Mouse (Mus musculus): ENCODE measurements around the gene Grik4.
A peak's percentile ranks its signal among the peaks of the same experiment; 100 is the strongest.

Gene Grik4

DNA sequence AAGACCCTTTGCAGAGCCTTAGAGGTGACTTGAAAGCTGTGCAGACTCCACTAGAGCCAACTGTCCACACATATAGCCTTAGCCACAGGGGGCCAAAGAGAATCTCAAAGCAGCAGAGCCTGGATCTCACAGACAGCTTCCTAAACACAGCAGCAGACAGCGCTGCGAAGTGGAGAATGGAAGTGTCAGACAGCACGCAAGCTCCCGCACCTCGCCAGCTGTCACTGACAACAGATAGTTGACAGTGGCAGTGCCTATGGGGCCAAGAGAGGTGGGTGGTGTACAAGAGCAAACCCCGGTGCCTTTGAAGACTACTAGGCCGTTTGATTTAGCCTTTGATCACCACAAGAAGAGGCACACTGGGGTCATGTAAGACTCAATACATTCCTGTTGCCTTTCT is 395.3 kb downstream of the Grik4 start:
- DNase-seq, result no peak

DNA sequence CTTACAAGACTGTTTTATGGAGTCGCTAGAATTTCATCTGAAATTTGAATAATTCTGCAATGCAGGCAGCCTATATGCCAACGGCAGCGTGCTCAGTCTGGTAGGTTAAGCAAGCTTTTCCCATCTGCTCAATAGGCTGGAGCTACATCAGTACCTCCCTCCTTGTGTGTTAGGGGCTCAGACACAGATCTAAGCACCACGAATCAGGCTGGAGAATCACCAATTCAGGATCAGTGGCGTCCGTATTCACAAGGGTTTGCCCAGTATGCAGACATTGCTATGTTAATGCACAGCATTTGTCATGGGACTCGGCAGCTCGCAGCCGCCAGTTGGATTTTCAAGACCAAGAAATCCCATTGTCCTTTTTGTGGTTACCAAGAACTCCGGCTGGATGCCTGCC is 399.8 kb downstream of the Grik4 start:
- DNase-seq, result no peak

- DNase-seq, result no peak
Measured at GRCm38 (mm10) chr9:42533491-42533890, 410.8 kb downstream of the Grik4 start.

DNA sequence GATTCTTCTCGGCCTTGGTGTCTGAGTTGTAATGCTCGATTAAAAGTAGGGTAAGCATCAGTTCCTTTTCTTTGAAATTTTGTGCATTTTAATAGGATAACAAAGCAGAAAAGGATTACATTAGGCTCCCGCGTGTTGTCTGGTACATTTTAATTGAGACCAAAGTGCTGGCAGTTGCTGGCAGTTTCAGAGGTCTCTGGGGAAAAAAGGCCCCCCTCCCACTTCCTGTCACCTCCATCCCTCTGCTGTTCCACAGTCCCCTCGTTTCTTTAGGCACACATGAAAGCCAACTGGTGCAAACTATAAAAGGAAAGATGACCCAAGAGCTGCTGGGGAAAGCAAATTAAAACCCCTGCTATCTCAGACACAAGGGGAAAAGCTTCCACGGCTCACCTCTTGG is 411.3 kb downstream of the Grik4 start:
- peak; percentile 35 for DNase-seq

- DNase-seq, result no peak
Measured at GRCm38 (mm10) chr9:42531951-42532350, 412.3 kb downstream of the Grik4 start.

DNA sequence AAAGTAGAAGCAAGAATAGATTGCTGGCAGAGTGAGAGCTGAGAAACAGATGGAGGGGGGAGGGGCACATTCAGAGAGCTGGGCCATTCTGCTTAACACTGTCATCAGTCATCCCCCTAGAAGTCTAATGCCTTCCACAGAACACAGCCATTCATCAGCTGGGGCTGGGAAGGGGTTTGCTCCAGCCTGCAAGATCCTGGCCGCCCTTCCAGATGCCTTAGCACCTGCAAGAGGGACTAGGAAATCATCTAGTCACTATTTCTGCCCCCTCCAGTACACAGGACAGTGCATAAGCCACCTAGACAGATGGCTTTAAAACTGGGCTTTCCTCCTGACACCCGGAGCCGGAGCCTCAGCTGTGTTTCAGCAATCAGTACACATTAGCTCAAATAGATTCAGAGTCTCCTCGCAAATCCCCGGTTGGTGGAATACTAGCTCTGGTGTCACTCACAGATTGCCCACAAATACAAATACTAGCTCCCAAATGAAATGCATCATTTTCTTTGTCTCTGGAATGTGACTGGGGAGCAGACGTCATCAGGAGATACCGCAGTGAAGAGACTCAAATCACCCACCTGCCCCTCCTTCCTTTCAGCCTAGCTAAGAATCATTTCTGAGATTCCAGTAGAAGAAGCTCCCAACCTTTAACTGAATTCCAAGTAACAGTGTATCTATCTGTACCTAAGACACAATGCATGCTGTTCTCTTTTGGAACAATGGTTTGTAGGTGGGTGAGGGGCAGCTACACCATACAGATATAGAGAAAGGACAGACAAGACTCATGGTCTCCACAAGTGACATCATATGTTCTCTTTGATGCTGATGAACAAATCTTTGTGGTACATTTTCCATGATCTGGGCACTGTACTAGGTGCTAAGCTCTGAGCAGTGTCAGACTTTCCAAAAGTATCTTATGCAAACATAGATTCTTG is 413.8 kb downstream of the Grik4 start:
- no peak for DNase-seq

GRCm38 (mm10) chr9:42520587-42521084 is 423.7 kb downstream of the Grik4 start:
- DNase-seq, result peak; percentile 71

DNA sequence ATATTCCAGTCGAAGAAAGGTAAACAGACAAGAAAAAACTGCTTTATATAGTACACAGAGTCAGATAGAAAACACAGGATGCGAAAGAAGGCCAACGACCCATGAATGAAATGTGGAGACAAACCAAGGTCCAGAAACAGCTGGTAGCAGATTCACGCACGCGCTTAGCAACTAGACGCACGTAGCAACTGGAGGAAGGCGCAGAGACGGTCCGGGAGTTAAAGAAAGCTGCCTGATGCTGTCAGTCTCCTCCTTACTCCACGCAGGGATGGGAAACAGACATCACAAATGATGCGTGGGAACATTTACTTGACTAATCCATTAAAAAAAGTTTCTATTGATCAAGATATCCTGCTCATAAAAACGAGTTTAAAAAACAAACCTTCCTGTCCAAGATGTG is 426.1 kb downstream of the Grik4 start:
- DNase-seq, result no peak

DNA sequence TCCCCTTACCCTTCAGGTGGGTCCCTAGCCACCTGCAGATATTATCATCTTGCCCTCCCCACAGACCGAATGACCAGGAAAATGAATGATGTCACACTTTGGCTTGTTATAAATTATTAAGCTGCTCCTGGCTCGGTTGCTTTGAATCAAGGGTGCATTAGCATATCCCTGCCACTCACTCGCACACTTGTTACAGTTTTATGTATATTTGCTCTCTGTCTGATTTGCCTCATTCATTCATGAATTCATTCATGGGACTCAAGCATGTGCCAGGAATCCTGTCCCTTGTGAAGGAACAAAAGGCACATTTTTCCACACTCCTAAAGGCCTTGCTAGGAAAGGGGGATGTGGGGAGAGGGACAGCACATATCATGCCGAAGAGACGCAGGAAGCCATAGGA is 431.1 kb downstream of the Grik4 start:
- DNase-seq, result no peak

DNA sequence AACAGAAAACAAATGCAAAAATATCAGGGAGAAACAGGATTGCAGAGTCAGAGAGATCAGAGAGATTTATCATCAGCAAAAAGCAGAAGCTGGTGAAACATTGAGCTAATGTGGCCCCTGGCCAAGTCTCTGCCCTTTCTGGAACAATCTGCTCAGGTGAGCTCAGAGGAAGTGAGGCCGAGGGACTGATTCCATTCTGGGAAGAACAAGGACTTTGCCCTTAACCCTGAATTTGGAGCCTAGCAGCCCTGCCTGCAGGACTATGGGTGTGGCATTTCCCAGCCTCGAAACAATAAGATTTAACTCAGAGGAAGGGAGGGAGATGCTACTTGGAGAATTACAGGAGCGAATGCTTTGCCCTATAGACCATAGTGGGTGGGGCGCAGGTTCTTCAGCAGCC is 432.0 kb downstream of the Grik4 start:
- no peak for DNase-seq

- no peak for DNase-seq
Measured at GRCm38 (mm10) chr9:42508235-42508634, 436.1 kb downstream of the Grik4 start.

GRCm38 (mm10) chr9:42507709-42508108 is 436.6 kb downstream of the Grik4 start, which contains the start of gene Tbcel:
Tbcel (minus strand) TSS chr9:42507809.
- DNase-seq, result no peak

GRCm38 (mm10) chr9:42507022-42507421 is 437.3 kb downstream of the Grik4 start:
- DNase-seq, result no peak

DNA sequence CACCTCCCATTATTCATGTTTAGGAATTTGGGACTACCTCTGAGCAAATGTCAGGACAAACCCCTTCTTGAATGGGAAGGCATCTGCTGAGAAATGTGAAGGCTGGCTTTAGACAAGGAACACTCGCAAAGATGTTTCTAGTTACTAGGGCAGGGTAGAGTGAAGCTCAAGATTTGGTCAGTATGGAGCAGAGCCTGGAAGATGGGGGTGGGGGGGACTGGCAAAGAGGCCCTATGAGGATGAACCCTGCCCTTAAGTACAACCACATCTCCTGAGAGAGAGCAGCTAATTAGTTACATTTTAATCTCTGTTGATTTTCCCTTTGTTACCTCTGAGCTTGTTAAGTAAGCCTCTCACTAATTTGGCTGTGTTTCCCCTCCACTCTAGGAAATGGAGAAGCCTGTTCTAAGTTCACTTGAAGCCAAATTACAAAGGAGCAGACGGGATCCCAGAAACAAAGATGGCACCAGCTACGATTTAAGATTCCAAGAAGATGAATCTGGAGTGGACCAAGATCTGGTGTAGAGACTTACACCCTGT is 439.3 kb downstream of the Grik4 start:
- no peak for DNase-seq

DNA sequence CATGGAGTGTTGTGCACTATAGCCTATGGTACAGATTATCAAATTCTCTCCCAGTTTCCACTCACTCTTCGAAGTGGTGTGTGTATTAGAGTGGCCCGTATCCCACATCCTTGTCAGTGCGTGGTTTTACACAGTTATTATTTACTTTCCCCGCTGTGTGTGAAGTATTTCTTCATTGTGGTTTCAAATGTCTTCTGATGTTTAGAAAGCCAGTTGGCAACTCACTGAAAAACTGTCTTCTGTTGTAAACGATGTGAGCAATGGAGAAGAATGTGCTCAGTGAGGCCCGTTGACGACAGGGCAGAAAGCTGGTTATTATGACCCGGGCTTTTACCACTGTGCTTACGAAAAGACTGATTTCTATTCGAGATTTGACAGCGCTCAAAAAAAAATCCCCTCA is 439.7 kb downstream of the Grik4 start:
- no peak for DNase-seq

DNA sequence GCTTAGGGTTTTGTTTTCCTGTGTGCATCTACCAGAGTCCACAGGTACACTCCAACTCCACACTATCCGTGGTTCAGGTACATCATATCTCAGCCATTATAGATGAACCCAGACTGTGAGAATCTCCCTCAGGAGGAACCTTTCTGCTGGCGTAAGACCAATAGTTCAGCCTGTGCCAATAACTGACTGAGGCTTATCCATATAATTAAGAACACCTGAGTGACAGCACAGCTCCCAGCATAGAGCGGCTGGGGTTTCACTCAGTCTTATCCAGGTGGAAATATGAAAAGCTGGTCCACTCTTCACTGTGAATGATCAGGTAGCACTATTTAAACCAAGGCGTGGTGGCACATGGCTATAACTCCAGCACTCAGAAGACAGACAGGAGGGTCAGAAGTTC is 440.6 kb downstream of the Grik4 start:
- no peak for DNase-seq

DNA sequence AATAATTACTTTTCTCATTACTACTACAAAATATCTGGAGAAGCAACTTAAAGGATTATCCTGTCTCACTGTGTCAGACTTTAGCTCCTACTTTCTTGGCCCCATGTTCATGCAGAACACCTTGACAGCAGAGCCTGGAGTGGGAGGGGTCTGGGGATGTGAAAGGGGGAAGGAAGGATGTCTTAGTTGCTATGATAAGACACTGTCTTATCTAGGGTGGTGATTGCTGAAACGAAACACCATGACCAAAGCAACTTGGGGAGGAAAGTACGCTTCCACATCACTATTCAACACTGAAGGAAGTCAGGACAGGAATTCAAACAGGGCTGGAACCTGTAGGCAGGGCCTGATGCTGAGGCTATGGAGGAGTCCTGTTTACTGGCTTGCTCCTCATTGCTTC is 448.0 kb downstream of the Grik4 start:
- no peak for DNase-seq

- no peak for DNase-seq
Measured at GRCm38 (mm10) chr9:42491780-42492179, 452.5 kb downstream of the Grik4 start.

DNA sequence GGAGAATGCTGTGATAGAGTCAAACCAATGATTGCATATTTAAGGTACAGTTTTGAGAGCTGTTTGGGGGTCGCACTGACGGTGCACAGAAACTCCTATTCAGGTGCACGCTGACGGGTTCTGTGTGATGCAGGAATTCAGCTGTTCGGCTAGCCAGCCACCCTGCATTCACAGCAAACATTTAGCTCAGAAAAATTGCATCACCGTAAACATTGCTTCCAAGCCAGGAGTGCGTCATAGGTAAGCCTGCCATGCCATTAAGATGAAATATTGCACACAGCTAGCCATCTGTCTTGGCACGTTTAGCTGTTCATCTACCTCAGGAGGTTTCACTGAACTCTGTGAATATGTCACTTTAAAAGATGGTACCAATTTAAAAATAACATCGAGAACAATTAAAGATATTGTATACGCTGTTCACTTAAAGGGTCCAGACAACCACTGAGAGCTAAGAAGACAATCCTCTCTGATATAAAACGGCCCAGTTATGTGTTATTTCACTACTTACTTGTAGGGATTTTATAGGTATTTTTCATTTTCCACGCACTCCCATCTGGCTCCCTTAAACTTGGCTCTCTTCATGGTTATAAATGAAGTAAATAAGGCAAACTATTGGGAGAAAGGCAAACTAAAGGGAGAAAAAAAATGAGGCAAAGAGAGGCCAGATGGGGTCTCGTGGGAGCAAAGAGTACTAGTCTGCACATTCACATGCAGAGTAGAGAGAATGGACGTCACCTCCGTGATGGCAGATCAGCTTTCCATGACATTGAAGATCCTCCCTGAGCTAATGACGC is 453.5 kb downstream of the Grik4 start:
- no peak for DNase-seq

DNA sequence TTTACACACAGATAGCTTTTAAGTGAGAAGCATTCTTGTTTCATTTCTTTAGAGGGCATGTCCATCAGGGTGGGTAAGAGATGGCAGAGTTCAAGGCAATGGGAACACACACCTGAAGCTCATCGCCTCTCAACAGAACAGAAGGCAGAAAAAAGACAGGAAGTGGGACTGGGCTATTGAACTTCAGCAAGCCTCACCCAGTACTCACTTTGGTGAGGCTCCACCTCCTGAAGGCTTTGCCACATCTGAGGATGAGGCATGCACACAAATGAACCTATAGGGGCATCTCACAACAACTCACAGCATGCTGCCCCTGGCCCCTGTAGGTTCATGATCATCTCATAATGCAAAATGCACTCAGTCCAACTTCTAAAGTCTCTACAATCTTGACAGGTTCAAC is 456.2 kb downstream of the Grik4 start:
- DNase-seq, result peak; percentile 80

GRCm38 (mm10) chr9:42486913-42487312 is 457.4 kb downstream of the Grik4 start:
- no peak for DNase-seq

- DNase-seq, result no peak
Measured at GRCm38 (mm10) chr9:42484667-42485066, 459.6 kb downstream of the Grik4 start.

DNA sequence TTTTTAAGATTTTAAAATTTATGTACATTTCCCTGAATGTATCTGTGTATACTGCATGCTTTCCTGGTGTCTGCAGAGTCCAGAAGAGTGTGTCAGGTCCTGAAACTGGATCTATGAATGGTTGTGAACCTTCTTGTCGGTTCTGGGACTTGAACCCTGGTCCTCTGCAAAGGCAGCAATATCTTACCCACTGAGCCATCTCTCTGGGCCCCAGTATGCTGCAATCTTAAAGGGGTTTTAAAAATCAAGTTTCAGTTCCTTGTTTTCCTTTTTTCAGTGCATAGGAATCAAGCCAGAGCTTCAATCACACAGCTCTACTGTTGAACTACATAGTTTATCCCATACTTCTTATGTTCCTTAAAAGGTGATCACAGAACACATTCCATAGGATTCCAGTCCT is 461.3 kb downstream of the Grik4 start:
- no peak for DNase-seq

- DNase-seq, result no peak
Measured at GRCm38 (mm10) chr9:42476166-42476565, 468.1 kb downstream of the Grik4 start.

Measured in thymus, postnatal 14 days (tissue).